Mouse (Mus musculus): ENCODE results near the gene Atg4b.
A peak's percentile ranks its signal among the peaks of the same experiment; 100 is the strongest.
"Not testable (repeated sequence)": the region's sequence is repeated elsewhere in the genome, so short reads cannot be mapped to it uniquely, and the experiment has no call there.

Atg4b gene

DNA sequence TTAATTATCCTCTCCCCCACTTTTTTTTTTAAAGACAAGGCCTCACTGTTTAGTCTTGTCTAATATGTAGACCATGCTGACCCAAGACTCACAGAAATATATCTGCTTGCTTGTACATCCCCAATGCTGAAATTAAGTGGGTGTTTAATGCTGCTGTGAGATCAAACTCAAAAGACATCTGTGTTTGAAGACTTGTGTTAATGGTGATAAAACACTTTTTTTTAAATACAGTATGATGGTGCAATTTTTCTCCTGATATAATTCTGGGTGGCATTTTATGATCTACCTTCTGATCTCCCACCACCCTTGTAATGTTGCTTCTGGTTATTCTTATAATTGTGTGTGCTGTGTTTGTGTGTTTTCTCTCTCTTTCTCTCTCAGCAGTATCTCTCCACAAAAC lies 4.9 kb downstream of the Atg4b start:
- DNase-seq, result no peak

DNA sequence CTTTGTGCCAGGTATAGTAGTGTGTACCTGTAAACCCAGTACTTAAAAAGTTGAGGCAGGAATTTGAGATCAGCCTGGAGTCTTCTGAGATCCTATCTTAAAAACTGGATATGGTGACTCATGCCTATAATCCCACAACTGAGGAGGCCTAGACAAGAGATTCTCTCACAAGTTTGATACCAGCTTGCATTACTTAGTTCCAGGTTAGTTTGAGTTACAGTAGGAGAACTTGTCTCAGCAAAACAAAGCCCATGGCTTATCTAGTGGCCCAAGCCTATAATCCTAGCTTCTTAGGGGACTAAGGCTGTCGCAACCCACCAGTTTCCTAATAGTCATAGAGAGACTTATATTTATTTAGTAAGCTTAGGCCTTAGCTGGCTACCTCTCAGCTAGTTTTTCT lies 8.8 kb downstream of the Atg4b start:
- DNase-seq, result no peak

DNA sequence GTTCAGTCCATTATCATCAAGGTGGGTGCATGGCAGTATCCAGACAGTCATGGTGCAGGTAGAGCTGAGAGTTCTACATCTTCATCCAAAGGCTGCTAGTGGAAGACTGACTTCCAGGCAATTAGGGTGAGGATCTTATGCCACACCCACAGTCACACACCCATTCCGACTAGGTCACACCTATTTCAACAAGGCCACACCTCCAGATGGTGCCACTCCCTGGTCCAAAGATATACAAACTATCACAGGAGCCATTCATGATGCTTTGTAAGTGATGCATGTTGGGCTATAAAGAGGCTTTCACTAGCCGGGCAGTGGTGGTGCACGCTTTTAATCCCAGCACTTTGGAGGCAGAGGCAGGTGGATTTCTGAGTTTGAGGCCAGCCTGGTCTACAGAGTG lies 12.2 kb downstream of the Atg4b start:
- not testable (repeated sequence) for DNase-seq

DNA sequence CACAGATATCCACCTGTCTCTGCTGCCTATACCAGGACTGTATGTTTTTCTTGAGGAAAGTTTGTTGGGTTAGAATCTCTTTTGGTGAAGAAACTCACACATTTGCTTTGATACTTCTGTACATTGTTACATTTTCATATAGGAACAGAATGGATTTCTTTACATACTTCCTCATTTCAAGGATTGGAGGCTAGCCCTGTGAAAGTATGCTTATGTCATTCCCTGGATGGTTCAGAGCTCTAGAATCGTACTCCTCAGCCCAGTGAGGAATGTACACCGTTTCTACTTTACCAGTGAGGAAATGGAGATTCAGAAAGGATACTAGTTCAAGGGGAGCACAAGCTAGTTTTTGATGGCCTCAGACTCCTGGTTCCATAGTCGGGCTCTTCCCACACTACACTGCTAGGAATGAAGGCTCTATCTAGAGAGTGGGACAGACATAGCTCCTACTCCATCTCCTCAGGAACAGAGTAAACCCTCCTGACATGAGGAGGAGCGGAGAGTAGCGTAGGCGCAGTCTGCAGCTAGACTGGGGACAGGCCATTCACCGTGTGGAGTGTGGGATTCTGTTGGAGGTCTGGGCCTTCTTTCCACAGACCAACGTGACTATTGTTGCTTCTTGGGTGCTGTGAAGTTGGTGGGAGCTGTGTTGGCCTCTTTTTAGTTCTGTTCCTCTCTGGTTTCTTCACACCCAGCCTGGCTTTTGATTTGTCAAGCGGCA lies 13.7 kb downstream of the Atg4b start:
- no peak for DNase-seq

GRCm38 (mm10) chr1:93767600-93767999 lies 16.3 kb downstream of the Atg4b start:
- DNase-seq, result no peak

GRCm38 (mm10) chr1:93769901-93770300 lies 18.6 kb downstream of the Atg4b start:
- DNase-seq, result no peak

- no peak for DNase-seq
These were observed 25.4 kb downstream of the Atg4b start for GRCm38 (mm10) chr1:93776686-93777085.

DNA sequence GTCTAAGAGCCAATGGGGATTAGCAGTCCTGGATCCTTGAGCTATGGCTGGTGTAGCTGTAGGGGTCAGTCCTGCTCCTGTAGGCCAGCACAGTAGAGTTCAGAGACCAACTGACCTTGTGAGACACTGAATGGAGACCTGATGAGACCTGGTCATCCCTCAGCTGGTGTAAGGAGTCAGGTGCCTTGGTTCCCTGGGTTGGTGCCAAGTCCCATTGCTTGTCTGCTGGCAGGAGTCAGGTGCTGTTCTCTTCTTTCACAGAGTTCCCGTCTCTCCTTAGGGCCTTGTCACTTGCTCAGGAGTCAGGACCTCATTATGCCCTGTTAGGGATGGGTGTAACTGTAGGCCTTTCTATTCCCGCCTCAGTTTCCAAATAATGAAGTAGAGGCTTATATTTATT lies 35.6 kb downstream of the Atg4b start:
- no peak for DNase-seq

- DNase-seq, result no peak
These were observed 43.2 kb downstream of the Atg4b start for GRCm38 (mm10) chr1:93794526-93794925.

DNA sequence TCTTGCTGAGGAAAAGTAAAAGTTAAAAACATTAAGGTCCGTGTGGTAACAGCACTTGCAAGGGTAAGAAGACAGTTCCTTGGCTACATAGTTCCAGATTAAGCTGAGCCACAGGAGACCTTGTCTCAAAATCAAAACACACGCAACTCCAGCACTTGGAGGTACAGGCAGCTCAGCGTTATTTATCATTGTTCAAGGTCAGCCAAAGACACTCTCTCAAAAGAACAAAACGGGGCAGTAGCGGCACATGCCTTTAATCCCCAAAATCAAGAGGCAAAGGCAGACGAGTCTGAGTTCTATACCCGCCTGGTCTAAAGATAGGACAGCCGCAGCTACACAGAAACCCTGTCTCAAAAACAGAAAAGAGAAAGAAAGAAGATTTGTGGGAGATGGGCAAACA lies 44.6 kb downstream of the Atg4b start:
- DNase-seq, result no peak

DNA sequence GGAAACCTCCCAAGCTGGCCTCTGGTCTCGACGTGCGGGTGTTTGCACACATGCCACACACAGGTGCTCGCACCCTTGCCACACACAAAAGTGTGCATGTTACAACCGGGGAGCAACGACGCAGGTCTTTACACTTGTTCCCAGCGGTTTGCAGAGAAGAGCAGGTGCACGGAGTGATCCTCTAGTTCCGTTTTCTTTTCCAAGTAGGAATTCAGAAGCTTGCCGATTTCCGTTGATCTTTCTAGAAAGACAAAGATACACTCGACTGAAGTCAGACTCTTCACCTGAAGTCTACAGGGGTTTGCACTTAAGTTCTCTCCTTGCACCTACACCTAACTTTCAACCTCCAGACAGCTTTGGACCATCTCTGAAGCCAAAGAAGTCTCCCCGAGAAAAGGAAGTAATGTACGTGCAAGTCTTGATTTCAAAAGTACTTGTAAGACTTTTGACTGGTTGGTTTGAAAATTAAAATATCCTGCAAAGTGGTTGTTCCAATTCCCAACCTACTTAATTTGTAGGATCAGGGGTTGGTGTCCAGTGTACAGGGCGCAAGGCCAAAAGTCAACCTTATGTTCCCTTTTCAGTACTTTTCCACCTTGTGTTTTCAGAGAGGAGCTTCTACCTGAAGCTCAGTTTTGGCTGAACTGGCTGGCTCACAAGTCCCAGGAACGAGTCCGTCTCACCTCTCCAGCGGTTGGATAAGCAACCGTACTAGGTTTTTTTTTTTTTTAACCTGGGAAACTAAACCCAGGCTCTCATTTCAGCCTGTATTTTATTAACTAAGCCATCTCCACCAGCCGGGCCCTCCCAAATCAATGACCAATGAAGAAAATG lies 49.6 kb downstream of the Atg4b start:
- no peak for DNase-seq

GRCm38 (mm10) chr1:93801741-93802238 lies 50.5 kb downstream of the Atg4b start, which contains the start of gene Dtymk:
TSS of gene Dtymk (minus strand) at chr1:93801934.
- peak; percentile 90 for DNase-seq

DNA sequence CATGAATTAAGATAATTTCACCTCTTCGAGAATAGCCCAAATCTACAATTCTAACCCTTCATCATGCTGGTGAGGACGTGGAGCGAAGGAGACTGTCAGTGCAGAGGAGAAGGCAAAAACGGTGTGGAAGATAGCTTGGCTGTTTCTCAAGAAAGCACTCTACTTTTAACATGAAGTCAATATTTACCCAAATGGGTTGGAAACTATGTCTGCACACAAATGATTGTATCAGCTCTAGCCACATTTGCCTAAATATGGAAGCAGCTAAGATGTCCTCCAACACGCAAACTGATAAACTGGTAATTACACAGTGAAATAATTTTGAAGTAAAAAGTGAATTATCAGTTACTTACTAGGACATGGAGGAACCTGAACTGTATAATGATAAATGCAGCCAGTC lies 51.5 kb downstream of the Atg4b start:
- no peak for DNase-seq

GRCm38 (mm10) chr1:93803556-93804507 lies 52.5 kb downstream of the Atg4b start, which contains the start of gene Ing5:
TSS of gene Ing5 (plus strand) at chr1:93803965.
- DNase-seq, result peak; percentile 100

- DNase-seq, result no peak
These were observed 53.5 kb downstream of the Atg4b start for GRCm38 (mm10) chr1:93804818-93805217.

DNA sequence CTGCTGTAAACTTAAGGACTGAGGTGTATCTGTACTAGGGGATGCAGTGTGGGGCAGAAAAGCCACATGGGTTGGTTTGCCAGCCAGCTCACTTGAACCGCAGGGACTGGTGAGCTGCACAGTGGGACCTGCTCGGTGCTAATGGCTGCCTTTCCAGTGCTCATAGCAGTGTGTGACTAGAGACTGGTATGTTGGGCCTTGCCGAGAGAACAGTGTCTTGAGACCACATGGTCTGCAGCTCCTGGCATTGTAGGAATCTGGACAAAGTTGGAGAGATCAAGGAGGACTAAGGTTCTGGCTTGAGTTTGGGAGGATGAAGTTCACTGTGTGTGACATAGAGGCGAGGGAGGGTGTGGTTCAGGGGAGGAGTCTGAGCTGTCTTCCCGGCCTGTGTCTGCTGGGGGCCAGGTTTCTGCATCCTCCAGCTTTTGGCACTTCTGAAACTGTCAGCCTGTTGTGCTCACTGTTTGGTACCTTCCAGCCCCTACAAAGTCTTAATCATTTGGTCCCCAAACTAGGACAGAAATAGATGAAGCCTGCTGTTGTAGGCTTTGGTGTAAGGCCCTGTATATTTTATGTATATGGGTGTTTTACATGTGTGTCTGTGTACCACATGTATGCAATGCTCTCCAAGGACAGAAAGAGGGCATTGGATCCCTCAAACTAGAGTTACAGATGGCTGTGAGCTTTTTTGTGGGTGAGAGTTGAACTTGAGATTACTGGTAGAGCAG lies 54.1 kb downstream of the Atg4b start:
- DNase-seq, result no peak

- no peak for DNase-seq
These were observed 57.6 kb downstream of the Atg4b start for GRCm38 (mm10) chr1:93808871-93809270.

DNA sequence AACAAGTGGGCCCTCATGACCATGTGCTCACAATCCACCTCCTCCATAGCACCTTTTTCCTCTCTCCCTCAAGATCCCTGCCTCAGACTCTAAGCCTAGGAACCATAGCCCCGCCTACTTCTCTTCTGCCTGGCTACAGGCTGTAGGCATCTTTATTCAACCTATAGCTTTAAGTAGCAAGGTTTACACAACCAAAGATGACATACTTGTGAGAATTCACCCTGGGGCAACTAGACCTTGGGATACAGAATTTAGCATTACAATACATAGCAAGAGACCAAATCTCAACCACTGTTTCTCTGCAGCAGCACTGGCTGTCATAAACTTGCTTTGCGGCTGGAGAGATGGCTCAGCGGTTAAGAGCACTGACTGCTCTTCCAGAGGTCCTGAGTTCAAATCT lies 58.7 kb downstream of the Atg4b start:
- DNase-seq, result no peak

GRCm38 (mm10) chr1:93811495-93812039 lies 60.3 kb downstream of the Atg4b start:
- DNase-seq, result no peak

GRCm38 (mm10) chr1:93817823-93818532 lies 66.7 kb downstream of the Atg4b start:
- DNase-seq, result no peak

GRCm38 (mm10) chr1:93818722-93819121 lies 67.4 kb downstream of the Atg4b start:
- DNase-seq, result no peak

Data from thymus, postnatal 4 days (tissue).